Mouse (Mus musculus) forebrain, embryonic 16.5 days (tissue): ENCODE results near the gene Sclt1. TPM values are rescaled to one million over a fixed set of nuclear protein-coding genes. Genes with fewer than 3 reads are reported as not detected.

Experiments
- ATAC-seq: fragments of 200-750 bp; cut with Nextera tagmentation; 2 replicates; pipeline ENCODE4 v1.8.0; 2017; ENCODE audit warnings: mild to moderate bottlenecking, moderate library complexity
- H3K27ac ChIP-seq: fragments of 300-500 bp; sonication (generic); 2 replicates; pipeline ENCODE4 v1.5.1; 2014; ENCODE audit warnings: low read length, control low read depth
- H3K27me3 ChIP-seq: fragments of 300-500 bp; sonication (generic); replicated peaks from 2 replicates; pipeline ENCODE4 v1.6.1; 2014; ENCODE audit warnings: low read length; ENCODE audit not compliant: control insufficient read depth, insufficient read depth
- H3K36me3 ChIP-seq: fragments of 300-500 bp; sonication (generic); 2 replicates; pipeline ENCODE4 v1.6.1; 2014; ENCODE audit not compliant: control insufficient read depth, insufficient read depth
- H3K4me1 ChIP-seq: fragments of 300-500 bp; sonication (generic); replicated peaks from 2 replicates; pipeline ENCODE4 v1.6.1; 2014; ENCODE audit warnings: low read length; ENCODE audit not compliant: control insufficient read depth, insufficient read depth
- H3K4me2 ChIP-seq: fragments of 300-500 bp; sonication (generic); 2 replicates; pipeline ENCODE4 v1.6.1; 2014; ENCODE audit warnings: mild to moderate bottlenecking, low read length, control low read depth
- H3K4me3 ChIP-seq: fragments of 300-500 bp; sonication (generic); replicated peaks from 2 replicates; pipeline ENCODE4 v1.5.1; 2014; ENCODE audit warnings: mild to moderate bottlenecking, low read length, control low read depth
- H3K9ac ChIP-seq: fragments of 300-500 bp; sonication (generic); replicated peaks from 2 replicates; pipeline ENCODE4 v1.6.1; 2014; ENCODE audit warnings: low read depth, low read length, control low read depth
- H3K9me3 ChIP-seq: fragments of 300-500 bp; sonication (generic); 2 replicates; pipeline ENCODE4 v1.6.1; 2016; ENCODE audit warnings: low read length; ENCODE audit not compliant: control insufficient read depth
- WGBS: fragments of 180-500 bp; shearing (Covaris S2); extraction: QIAGEN DNeasy Blood & Tissue Kit; methylation state at CpG from one replicate; pipeline ENCODE4 v1.1.7; 2014; 5-methylcytosine and 5-hydroxymethylcytosine counted together
- polyA plus RNA-seq: library from polyadenylated mRNA; unstranded; fragments of >200 nt; fragmentation: Nextera tagmentation; extraction: Ambion mirVana; gene quantifications from 2 replicates; pipeline ENCODE4 v1.2.1, GENCODE M21; 2015

The Sclt1 gene
- polyA plus RNA-seq, 1 experiment from 2014 or later, result 18.9 TPM

DNA sequence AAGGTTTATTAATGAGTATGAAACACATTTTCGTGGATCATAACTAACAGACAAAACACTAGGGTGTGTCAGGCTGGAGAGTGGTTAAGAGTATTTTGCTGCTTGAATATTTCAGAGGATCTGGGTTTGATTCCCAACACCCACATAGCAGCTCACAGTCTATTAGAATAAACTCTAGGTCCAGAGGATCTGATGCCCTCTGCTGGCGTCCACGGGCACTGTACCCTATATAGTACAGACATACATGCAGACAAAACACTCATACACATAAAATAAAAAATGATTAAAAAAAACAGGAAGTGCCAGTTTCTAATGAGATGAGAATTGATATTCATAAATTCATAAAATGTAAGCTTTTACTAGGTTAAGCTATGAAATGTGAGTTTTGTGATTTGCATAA lies 130.1 kb downstream of the Sclt1 start:
- Histone ChIP-seq H3K36me3 (peaks cover 24% of the 10 kb centered on the region), H3K4me1 (no peaks in the 10 kb centered on the region), H3K9me3 (no peaks in the 10 kb centered on the region), H3K4me2 (no peak overlapping the region), H3K27ac (no peak overlapping the region), H3K4me3 (no peak overlapping the region), H3K9ac (no peak overlapping the region), H3K27me3 (no peaks in the 10 kb centered on the region)
- over 99% methylated on average over 3 of the region's 3 CpGs for WGBS
- no peak for ATAC-seq

DNA sequence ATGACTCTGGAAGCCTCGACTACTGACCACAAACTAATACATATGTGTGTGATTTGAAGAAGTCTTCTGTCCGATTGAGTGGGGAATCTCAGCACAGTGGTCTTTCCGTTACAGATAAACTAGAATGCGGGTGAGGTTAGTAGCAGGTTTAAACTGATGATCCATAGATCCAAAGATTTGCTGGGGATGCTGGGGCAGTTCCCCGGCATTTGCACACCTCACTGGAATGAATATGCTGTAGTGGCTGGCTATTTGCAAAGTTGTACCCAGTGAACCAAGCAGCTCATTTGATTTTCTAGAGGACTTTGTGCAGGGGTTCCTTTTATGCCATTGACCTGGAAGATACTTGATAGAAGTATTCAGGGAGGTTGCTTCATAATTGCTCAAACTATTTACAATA lies 133.2 kb downstream of the Sclt1 start:
- Histone ChIP-seq H3K27me3 (no peaks in the 10 kb centered on the region), H3K36me3 (peaks cover 34% of the 10 kb centered on the region), H3K27ac (no peak overlapping the region), H3K4me3 (no peak overlapping the region), H3K4me2 (no peak overlapping the region), H3K9me3 (no peaks in the 10 kb centered on the region), H3K9ac (no peak overlapping the region), H3K4me1 (no peaks in the 10 kb centered on the region)
- WGBS, result 98% methylated on average over 5 of the region's 5 CpGs
- no peak for ATAC-seq

DNA sequence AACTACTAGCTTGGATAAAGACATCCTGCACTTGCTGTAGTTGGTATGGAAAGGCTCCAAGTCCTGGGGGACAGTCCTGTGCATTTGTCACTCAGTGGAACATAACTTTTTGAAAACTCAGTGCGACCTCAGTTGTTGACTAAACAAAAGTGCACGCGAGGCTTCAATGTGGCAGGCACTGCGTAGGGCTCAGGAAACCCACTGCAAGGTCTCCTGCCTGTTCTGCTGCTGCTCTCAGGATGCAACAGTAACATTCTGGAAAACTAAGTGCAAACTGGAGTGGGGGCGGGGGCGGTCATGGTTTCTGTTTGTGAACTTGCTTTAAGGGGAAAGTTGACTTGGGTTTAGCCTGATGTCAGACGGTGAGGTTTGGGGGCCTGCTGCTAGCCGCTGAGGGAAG lies 134.8 kb downstream of the Sclt1 start:
- no peaks in the 10 kb centered on the region for H3K27me3 ChIP-seq
- no peak overlapping the region for H3K9ac ChIP-seq
- no peak for ATAC-seq
- no peak overlapping the region for H3K4me2 ChIP-seq
- no peak overlapping the region for H3K27ac ChIP-seq
- peaks cover 9% of the 10 kb centered on the region for H3K4me1 ChIP-seq
- no peak overlapping the region for H3K4me3 ChIP-seq
- 94% methylated on average over 8 of the region's 8 CpGs for WGBS
- no peaks in the 10 kb centered on the region for H3K9me3 ChIP-seq
- peaks cover 31% of the 10 kb centered on the region for H3K36me3 ChIP-seq

DNA sequence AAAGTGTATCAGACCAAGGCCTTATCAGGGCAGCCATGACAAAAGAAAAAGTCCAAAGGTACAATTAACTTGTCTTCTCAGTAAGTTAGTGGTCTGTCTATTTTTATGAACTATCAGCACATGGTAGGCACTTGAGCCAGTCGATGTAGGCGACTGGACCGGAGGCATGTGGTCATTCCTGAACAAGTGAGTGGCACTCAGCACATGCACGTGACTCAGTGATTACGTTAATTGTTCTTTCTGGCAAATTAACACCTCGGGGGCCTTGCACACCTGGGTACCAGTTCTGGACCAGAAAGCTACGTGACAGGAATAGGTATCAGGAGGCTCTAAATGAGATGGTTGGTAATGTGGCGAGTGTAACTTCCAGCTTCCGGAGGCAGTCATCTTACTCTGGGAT lies 135.3 kb downstream of the Sclt1 start:
- H3K4me3 ChIP-seq, result no peak overlapping the region
- H3K9ac ChIP-seq, result no peak overlapping the region
- WGBS, result 88% methylated on average over 9 of the region's 9 CpGs

DNA sequence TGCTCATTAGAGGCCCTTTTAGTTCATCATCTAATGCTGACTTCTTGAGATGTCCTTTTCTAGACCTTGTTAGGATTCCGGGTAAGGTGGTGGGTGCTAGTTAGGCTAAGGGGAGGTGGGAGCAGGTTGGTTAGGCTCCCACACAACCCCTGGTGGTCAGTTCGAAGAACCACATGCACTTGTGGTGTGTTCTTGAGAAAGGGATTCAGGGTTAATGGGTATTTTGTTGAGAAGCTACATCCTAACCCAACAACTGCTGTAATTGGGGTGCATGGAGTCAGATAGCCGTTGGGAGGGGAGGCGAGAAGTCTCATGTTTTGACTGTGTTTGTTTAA lies 136.0 kb downstream of the Sclt1 start:
- H3K4me2 ChIP-seq, result no peak overlapping the region
- no peak for ATAC-seq

More for the DNA sequence above, 135.3 kb downstream of the Sclt1 start:
- no peaks in the 10 kb centered on the region for H3K27me3 ChIP-seq
- no peaks in the 10 kb centered on the region for H3K9me3 ChIP-seq
- no peak overlapping the region for H3K4me2 ChIP-seq
- peaks cover 9% of the 10 kb centered on the region for H3K4me1 ChIP-seq
- ATAC-seq, result no peak
- H3K36me3 ChIP-seq, result peaks cover 29% of the 10 kb centered on the region
- H3K27ac ChIP-seq, result no peak overlapping the region

DNA sequence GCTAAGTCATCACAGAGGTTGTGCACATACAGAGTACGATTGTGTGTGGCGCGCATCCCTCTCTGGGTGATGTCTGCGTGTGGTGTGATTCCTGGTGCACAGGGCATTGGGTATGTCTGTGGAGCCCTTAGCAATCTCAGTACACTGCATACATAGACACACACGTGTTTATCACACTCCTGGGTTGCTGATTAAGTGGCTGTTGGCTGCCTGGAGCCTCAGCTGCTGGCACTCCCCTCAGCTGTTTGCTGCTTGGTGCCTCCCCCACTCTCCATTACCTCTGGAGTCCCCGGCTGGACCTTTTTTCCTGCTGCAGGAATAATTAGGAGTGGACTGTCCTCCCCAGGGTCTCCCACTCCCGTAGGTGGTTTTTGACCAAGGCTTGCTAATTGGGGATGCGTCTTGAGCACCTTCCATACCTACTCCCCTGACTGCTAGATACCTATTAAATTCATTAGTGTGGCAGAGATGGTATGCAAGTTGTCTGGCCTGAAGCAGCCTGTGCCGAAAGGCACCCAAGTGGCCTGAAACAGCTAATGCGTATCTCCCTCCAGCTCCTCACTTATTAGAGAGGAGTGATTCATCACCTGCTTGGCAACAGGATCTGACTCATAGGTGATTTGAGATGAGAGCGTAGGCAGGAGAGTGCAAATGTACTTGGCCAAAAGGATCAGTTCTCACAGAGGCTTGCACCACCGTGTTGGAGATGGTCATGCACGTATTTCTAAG lies 136.5 kb downstream of the Sclt1 start:
- ATAC-seq, result peak; percentile 14; the same call in 1 of the 2 replicates
- WGBS, result 89% methylated on average over 13 of the region's 13 CpGs
- H3K27ac ChIP-seq, result no peak overlapping the region

More for the DNA sequence above, 136.0 kb downstream of the Sclt1 start:
- WGBS, result 90% methylated on average over 4 of the region's 4 CpGs
- Histone ChIP-seq H3K27me3 (no peaks in the 10 kb centered on the region), H3K4me3 (no peak overlapping the region), H3K9me3 (no peaks in the 10 kb centered on the region), H3K36me3 (peaks cover 25% of the 10 kb centered on the region), H3K27ac (no peak overlapping the region), H3K4me1 (peaks cover 9% of the 10 kb centered on the region), H3K9ac (no peak overlapping the region)

DNA sequence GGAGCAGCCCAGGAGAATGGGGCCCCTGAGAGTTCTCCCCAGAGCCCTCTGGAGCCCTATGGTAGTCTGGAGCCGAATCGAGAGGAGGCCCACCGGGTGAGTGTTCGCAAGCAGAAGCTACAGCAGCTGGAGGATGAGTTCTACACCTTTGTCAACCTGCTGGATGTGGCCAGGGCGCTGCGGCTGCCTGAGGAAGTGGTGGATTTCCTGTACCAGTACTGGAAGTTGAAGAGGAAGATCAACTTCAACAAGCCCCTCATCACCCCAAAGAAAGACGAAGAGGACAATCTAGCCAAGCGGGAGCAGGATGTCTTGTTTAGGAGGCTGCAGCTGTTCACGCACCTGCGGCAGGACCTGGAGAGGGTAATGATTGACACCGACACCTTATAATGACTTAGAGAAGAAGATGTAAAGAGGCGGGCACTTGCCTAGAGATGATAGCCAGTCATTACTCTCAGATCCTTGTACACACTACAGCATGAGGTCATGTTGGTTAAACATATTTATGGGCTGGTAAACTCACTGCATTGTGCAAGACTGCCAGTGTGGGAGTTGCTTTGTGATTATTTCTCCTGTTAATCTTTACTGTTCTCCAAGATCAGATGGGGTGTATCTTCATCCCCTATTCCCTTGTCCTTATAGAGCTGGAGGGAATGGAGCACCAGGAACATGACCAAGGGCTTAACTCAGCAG lies 137.5 kb downstream of the Sclt1 start:
- Histone ChIP-seq H3K36me3 (peaks cover 15% of the 10 kb centered on the region; the same call in 1 of the 2 replicates), H3K27ac (no peak overlapping the region), H3K9ac (no peak overlapping the region), H3K9me3 (no peaks in the 10 kb centered on the region), H3K4me1 (peaks cover 9% of the 10 kb centered on the region), H3K4me2 (no peak overlapping the region), H3K4me3 (no peak overlapping the region), H3K27me3 (no peaks in the 10 kb centered on the region)
- WGBS, result 94% methylated on average over 12 of the region's 12 CpGs
- no peak for ATAC-seq

More for the DNA sequence above, 136.5 kb downstream of the Sclt1 start:
- Histone ChIP-seq H3K4me2 (no peak overlapping the region), H3K9ac (no peak overlapping the region), H3K4me1 (peaks cover 9% of the 10 kb centered on the region), H3K9me3 (no peaks in the 10 kb centered on the region), H3K36me3 (peaks cover 25% of the 10 kb centered on the region), H3K27me3 (no peaks in the 10 kb centered on the region), H3K4me3 (no peak overlapping the region)

DNA sequence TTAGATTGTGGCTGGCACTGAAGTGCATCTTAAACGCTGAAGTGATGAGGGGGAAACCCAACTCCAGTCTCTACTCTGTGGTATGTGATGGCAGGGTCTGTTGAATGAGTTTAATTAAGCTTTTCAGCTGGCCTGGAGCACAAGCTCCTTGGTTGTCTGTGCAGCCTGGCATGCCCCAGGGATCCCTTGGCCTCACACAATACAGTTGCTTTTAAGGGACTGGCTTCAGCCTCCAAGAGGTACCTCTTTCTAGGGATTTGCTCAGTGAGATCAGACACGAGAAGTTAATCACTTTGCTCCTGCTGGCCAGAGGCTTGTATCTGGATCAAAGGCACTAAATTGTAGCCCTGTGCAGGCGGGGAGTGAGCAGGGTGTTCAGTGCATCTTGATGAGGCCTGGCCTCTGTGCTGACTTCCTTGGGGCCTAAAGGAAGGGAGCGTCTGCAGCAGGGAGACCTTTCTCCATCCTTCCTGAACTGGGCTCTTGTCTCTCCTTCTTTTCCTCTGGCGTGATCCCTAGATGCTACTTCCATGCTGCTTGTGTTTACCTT lies 138.8 kb downstream of the Sclt1 start:
- Histone ChIP-seq H3K9me3 (no peaks in the 10 kb centered on the region), H3K9ac (no peak overlapping the region), H3K36me3 (peaks cover 14% of the 10 kb centered on the region; the same call in 1 of the 2 replicates), H3K4me3 (no peak overlapping the region), H3K4me1 (peaks cover 9% of the 10 kb centered on the region), H3K27me3 (no peaks in the 10 kb centered on the region), H3K27ac (no peak overlapping the region), H3K4me2 (no peak overlapping the region)
- 16% methylated on average over 5 of the region's 5 CpGs for WGBS
- peak; percentile 41 for ATAC-seq

DNA sequence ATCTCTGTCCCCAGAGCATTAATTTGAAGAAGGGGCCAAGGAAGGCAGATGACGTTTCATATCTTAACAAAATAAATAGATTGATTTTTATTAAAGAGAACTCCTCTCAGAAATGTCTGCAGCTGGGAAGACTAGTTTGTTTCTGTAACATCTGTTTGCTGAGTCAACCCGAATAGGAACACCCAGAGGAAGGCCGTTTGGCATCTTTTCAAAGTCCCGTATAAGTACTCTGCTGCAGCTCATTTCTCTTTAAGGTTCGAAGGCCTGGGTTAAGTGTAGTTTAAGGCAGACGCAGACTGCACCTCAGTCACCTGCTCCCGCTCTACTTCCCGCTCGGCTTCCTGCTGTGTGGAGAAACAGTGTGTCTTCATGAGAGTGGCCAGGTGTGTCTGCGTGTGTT lies 139.4 kb downstream of the Sclt1 start:
- H3K27me3 ChIP-seq, result no peaks in the 10 kb centered on the region
- H3K4me3 ChIP-seq, result no peak overlapping the region
- no peaks in the 10 kb centered on the region for H3K9me3 ChIP-seq
- H3K27ac ChIP-seq, result no peak overlapping the region
- peaks cover 9% of the 10 kb centered on the region for H3K4me1 ChIP-seq
- ATAC-seq, result 0 out of 2 replicates have a peak, but pooled peaks have one; percentile 1
- H3K36me3 ChIP-seq, result peaks cover 14% of the 10 kb centered on the region; the same call in 1 of the 2 replicates
- no peak overlapping the region for H3K9ac ChIP-seq
- H3K4me2 ChIP-seq, result no peak overlapping the region
- WGBS, result 30% methylated on average over 10 of the region's 10 CpGs
